Mouse (Mus musculus): ENCODE results near the gene Dyrk3. TPM values are rescaled to one million over a fixed set of nuclear protein-coding genes. Genes with fewer than 3 reads are reported as not detected.
A peak's percentile ranks its signal among the peaks of the same experiment; 100 is the strongest.

Dyrk3 gene
- polyA plus RNA-seq, 1 experiment, result 0.94 TPM

DNA sequence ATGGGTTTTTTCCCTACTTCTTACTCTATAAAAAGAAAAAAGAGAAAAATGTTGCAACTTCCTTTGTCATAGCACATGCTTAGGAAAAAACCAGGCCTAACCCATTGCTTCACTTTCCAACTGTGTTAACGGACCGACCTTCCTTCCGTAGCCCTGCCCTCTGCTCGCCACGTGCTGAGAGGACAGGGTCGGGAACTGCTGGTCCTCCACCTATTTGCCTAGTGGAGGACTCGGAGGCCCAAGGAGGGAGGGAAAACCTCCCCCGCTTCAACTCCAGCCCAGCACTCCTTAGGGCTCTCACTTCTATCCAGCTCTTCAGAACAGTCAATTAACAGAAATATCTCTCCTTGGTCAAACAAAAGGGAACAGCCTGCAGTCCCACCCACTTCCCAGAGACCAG is 53.9 kb downstream of the Dyrk3 start:
- DNase-seq, result peak; percentile 73
- H3K27ac ChIP-seq (ENCODE audit: insufficient read depth, low read depth, low read length), result peak overlapping the region; percentile 6
- H3K27me3 ChIP-seq (replicated peaks; ENCODE audit: control insufficient read depth, insufficient read depth, low read length), result no peaks in the 10 kb centered on the region
- no peak for TF ChIP-seq CTCF (conservative IDR thresholded peaks at IDR 0.05; ENCODE audit: insufficient read depth, insufficient read length, low read depth, low read length)
- TF ChIP-seq POLR2A (IDR thresholded peaks at IDR 0.05; ENCODE audit: low read depth, low read length), result no peak
- 17% methylated on average over 8 of the region's 8 CpGs for WGBS
- H3K36me3 ChIP-seq (ENCODE audit: control insufficient read depth, insufficient read depth, low read length), result no peaks in the 10 kb centered on the region
- peaks cover 68% of the 10 kb centered on the region for H3K4me1 ChIP-seq (ENCODE audit: control insufficient read depth, insufficient read depth, low read length)
- no peak overlapping the region for H3K4me3 ChIP-seq (ENCODE audit: insufficient read depth, low read depth, low read length)

DNA sequence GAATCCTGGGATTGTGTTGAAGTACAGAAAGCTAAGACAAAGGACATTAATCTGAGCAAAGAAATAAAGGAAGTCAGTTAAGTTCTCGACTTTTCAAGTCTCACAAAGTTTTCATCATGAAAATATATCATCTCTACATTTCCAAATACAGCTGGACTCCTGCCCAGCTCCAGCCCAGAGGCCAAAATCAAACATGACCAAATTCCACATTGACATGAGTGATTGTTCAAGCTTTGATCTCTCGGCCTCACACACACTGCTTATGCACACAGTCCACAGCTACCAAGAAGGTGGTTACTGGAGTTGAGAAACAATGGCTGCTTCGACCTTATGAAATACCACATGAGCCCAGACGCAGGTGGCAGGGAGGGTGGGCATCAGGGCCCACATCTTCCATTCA is 54.5 kb downstream of the Dyrk3 start:
- Histone ChIP-seq H3K27me3 (replicated peaks; ENCODE audit: control insufficient read depth, insufficient read depth, low read length) (no peaks in the 10 kb centered on the region), H3K4me3 (ENCODE audit: insufficient read depth, low read depth, low read length) (no peak overlapping the region), H3K27ac (ENCODE audit: insufficient read depth, low read depth, low read length) (peak overlapping the region; percentile 14), H3K36me3 (ENCODE audit: control insufficient read depth, insufficient read depth, low read length) (no peaks in the 10 kb centered on the region), H3K4me1 (ENCODE audit: control insufficient read depth, insufficient read depth, low read length) (peaks cover 62% of the 10 kb centered on the region)
- WGBS, result 8% methylated on average over 4 of the region's 4 CpGs
- DNase-seq, result peak; percentile 74
- TF ChIP-seq CTCF (conservative IDR thresholded peaks at IDR 0.05; ENCODE audit: insufficient read depth, insufficient read length, low read depth, low read length) (no peak), POLR2A (IDR thresholded peaks at IDR 0.05; ENCODE audit: low read depth, low read length) (no peak)

DNA sequence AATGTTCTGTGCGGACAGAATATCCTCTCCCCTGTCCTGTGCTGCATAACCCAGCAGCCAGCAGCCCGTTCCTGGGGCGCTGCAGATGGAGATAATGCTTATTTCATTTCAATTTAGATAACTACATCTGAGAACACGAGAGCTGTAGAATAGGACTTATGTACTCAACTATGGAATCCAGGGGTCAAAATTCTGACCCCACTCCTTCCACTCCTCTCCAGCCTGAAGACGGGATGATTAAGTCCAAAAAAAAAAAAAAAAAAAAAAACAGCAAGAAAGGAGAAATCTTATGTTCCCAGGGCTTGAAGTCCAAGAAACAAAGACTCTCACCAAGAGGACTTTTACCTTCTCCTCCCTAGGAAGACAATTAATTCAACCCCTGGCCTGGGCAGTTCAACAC is 55.0 kb downstream of the Dyrk3 start:
- TF ChIP-seq CTCF (conservative IDR thresholded peaks at IDR 0.05; ENCODE audit: insufficient read depth, insufficient read length, low read depth, low read length) (no peak), POLR2A (IDR thresholded peaks at IDR 0.05; ENCODE audit: low read depth, low read length) (no peak)
- Histone ChIP-seq H3K27ac (ENCODE audit: insufficient read depth, low read depth, low read length) (peak overlapping the region; percentile 14), H3K36me3 (ENCODE audit: control insufficient read depth, insufficient read depth, low read length) (no peaks in the 10 kb centered on the region), H3K27me3 (replicated peaks; ENCODE audit: control insufficient read depth, insufficient read depth, low read length) (no peaks in the 10 kb centered on the region), H3K4me1 (ENCODE audit: control insufficient read depth, insufficient read depth, low read length) (peaks cover 59% of the 10 kb centered on the region), H3K4me3 (ENCODE audit: insufficient read depth, low read depth, low read length) (no peak overlapping the region)
- 57% methylated on average over 5 of the region's 5 CpGs for WGBS
- peak; percentile 58 for DNase-seq

DNA sequence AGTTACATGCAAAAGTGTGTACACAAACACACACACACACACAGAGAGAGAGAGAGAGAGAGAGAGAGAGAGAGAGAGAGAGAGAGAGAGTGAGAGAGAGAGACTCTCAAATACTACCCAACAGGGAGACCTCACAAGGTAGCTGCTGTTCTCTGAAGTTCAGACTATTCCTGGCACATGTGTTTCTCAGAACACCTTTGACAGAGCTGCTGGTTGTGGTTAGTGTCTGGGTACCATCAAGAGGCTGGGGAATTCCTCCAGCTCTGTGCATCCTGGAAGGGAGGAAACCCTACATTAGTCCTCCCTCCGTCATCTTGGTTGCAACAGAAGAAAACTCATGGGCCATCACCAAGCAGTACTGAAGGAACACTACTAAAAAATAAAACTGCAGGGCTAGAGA is 57.5 kb downstream of the Dyrk3 start:
- WGBS, result 89% methylated on average over 1 of the region's 1 CpGs
- DNase-seq, result no peak
- no peaks in the 10 kb centered on the region for H3K27me3 ChIP-seq (replicated peaks; ENCODE audit: control insufficient read depth, insufficient read depth, low read length)
- TF ChIP-seq CTCF (conservative IDR thresholded peaks at IDR 0.05; ENCODE audit: insufficient read depth, insufficient read length, low read depth, low read length) (no peak), POLR2A (IDR thresholded peaks at IDR 0.05; ENCODE audit: low read depth, low read length) (no peak)
- H3K36me3 ChIP-seq (ENCODE audit: control insufficient read depth, insufficient read depth, low read length), result no peaks in the 10 kb centered on the region
- no peak overlapping the region for H3K4me3 ChIP-seq (ENCODE audit: insufficient read depth, low read depth, low read length)
- peaks cover 47% of the 10 kb centered on the region for H3K4me1 ChIP-seq (ENCODE audit: control insufficient read depth, insufficient read depth, low read length)
- H3K27ac ChIP-seq (ENCODE audit: insufficient read depth, low read depth, low read length), result no peak overlapping the region

DNA sequence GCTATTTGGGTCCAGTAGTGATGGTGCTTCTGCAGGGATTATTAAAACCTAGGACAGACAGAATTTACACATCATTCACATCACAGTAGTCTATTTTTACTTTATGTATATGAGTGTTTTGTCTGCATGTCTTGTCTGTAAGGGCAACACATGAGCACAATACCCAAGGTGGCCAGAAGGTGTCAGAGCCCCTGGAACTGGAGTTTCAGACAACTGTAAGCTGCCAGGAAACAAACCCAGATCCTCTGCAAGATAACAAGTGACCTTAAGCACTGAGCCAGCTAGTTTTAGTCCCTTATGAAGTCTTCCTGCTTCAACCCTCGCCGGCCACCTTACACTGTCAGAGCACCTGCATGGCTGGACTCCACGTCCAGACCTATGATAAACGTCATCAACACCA is 58.4 kb downstream of the Dyrk3 start:
- peaks cover 49% of the 10 kb centered on the region for H3K4me1 ChIP-seq (ENCODE audit: control insufficient read depth, insufficient read depth, low read length)
- no peaks in the 10 kb centered on the region for H3K36me3 ChIP-seq (ENCODE audit: control insufficient read depth, insufficient read depth, low read length)
- H3K27me3 ChIP-seq (replicated peaks; ENCODE audit: control insufficient read depth, insufficient read depth, low read length), result no peaks in the 10 kb centered on the region
- peak; percentile 44 for DNase-seq
- WGBS, result 45% methylated on average over 4 of the region's 4 CpGs
- no peak overlapping the region for H3K4me3 ChIP-seq (ENCODE audit: insufficient read depth, low read depth, low read length)
- TF ChIP-seq POLR2A (IDR thresholded peaks at IDR 0.05; ENCODE audit: low read depth, low read length) (no peak), CTCF (conservative IDR thresholded peaks at IDR 0.05; ENCODE audit: insufficient read depth, insufficient read length, low read depth, low read length) (0 out of 2 replicates have a peak, but pooled peaks have one; percentile 18)
- H3K27ac ChIP-seq (ENCODE audit: insufficient read depth, low read depth, low read length), result no peak overlapping the region

DNA sequence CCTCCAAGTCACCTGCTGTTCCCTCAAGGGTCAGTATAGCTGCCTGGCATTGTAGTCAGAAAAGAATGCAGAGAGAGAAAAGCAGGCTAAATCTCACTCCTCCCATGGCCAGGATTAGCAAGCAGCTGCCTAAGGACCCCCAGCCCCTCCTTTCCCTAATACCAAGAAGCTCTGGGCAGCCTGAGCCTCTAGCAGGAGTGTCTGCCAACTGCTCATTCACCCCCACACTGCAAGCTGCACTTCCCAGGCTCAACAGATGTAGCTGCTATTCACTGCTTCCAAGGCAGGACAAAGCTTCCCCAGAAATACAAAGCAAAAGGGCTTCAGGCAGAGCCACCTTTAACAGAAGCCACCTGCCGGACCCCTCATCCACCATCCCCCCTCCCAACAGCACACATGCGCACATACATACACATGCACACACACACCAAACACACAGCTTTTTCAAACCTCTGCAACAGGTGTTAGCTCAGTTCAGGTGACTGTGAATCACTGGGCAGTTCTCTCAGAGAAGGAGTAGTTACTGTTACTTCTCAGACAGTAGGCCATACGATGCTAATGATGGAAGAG is 59.3 kb downstream of the Dyrk3 start:
- 62% methylated on average over 3 of the region's 3 CpGs for WGBS
- Histone ChIP-seq H3K4me1 (ENCODE audit: control insufficient read depth, insufficient read depth, low read length) (peaks cover 46% of the 10 kb centered on the region), H3K27ac (ENCODE audit: insufficient read depth, low read depth, low read length) (no peak overlapping the region), H3K4me3 (ENCODE audit: insufficient read depth, low read depth, low read length) (no peak overlapping the region), H3K27me3 (replicated peaks; ENCODE audit: control insufficient read depth, insufficient read depth, low read length) (no peaks in the 10 kb centered on the region), H3K36me3 (ENCODE audit: control insufficient read depth, insufficient read depth, low read length) (no peaks in the 10 kb centered on the region)
- TF ChIP-seq POLR2A (IDR thresholded peaks at IDR 0.05; ENCODE audit: low read depth, low read length), result no peak
- TF ChIP-seq CTCF (conservative IDR thresholded peaks at IDR 0.05; ENCODE audit: insufficient read depth, insufficient read length, low read depth, low read length), result no peak
- no peak for DNase-seq

Other genes with a start within 250 kb of the Dyrk3 start
- not detected in 2 replicates for gene Il20, start 226.9 kb downstream of the Dyrk3 start, polyA plus RNA-seq (2012; rRNA removed)
- not detected in 2 replicates for gene Il19, start 198.2 kb downstream of the Dyrk3 start, polyA plus RNA-seq (2012; rRNA removed)
- not detected in 2 replicates for gene Il10, start 118.5 kb downstream of the Dyrk3 start, polyA plus RNA-seq (2012; rRNA removed)
- gene Mapkapk2, start 40.5 kb downstream of the Dyrk3 start, polyA plus RNA-seq (2012; rRNA removed), result 95.3 and 99.5 TPM in 2 replicates
- 32.1 and 35.5 TPM in 2 replicates for gene Eif2d, start 14.8 kb upstream of the Dyrk3 start, polyA plus RNA-seq (2012; rRNA removed)
- gene Rassf5, start 106.9 kb upstream of the Dyrk3 start, polyA plus RNA-seq (2012; rRNA removed), result 3.8 and 5.7 TPM in 2 replicates
- 7.6 and 10.5 TPM in 2 replicates for gene Ikbke, start 141.3 kb upstream of the Dyrk3 start, polyA plus RNA-seq (2012; rRNA removed)